Mouse (Mus musculus) activated CD4-positive, CD25-positive, alpha-beta regulatory T cell (primary cell): ENCODE measurements around the gene Zfp772. TPM values are rescaled to one million over a fixed set of nuclear protein-coding genes. Genes with fewer than 3 reads are reported as not detected.

Experiments
- polyA plus RNA-seq, 2 experiments: library from polyadenylated mRNA; unstranded; fragments of 100-300 nt; shearing (Covaris generic); gene quantifications; one replicate each; pipeline ENCODE4 v1.2.1; 2017

Zfp772 gene
- 1 to 10 TPM; 3.5 to 4.8 TPM for polyA plus RNA-seq

DNA sequence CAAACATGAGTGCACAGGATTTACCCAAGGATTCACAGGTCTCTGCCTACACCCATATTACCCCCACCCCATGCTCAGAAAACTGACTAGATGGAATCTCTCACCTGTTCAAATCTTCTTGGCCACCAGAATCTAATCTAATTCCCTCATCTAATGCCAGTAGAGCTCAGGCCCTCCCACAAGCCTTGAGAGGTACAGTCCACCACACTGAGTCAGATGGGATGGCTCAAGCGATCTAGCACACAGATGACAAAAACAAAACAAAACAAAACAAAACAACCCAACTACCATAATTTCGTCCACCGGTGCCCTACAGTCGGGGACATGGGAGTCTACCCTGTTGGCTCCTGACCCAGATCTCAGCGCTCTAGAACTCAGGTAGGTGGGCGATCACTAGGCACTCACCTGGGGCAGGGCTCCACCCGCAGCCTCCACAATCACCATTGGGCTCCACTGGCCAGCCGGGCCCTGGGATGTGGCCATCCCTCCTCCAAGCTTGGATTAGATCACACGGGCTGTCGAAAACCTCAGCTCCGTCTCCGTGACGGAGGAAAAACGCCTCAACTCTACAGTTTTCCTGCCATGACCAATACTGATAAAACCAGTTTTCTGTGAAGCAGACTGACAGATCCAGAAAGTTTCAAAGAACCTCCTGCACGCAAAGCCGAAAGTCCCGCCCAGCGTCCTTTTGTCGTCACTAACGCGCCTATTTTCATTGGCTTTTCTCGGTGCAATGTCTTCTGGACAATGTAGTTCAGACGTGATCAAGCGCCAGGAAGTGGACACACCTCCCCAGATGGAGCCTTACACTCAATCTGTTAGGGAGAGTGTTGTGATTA is at the start of gene Zfp772:
Gene Zfp772, minus strand, starts transcription at position 686 of the 839 bp plus-strand sequence.

DNA sequence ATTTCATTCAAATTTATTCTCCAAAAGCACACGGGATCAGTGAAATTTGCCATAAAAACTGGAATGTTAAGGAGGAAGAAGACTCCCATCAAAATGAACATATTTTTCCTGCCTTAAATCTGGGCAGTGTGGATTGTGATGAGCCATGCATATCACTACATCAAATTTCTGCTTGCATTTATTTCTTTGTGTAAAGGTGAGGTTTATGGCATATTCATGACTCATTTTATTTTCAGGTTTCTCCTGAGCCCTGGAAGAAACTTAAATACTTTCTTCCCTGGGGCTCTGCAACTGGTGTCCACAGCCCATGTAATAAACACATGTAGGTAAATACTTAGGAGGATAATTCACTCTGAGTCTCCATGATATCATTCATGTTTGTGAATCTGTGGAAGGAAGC is 37.4 kb upstream of the Zfp772 start, which contains the start of gene Vmn2r29:
Gene Vmn2r29, minus strand, starts transcription at position 101 of the 400 bp plus-strand sequence.

DNA sequence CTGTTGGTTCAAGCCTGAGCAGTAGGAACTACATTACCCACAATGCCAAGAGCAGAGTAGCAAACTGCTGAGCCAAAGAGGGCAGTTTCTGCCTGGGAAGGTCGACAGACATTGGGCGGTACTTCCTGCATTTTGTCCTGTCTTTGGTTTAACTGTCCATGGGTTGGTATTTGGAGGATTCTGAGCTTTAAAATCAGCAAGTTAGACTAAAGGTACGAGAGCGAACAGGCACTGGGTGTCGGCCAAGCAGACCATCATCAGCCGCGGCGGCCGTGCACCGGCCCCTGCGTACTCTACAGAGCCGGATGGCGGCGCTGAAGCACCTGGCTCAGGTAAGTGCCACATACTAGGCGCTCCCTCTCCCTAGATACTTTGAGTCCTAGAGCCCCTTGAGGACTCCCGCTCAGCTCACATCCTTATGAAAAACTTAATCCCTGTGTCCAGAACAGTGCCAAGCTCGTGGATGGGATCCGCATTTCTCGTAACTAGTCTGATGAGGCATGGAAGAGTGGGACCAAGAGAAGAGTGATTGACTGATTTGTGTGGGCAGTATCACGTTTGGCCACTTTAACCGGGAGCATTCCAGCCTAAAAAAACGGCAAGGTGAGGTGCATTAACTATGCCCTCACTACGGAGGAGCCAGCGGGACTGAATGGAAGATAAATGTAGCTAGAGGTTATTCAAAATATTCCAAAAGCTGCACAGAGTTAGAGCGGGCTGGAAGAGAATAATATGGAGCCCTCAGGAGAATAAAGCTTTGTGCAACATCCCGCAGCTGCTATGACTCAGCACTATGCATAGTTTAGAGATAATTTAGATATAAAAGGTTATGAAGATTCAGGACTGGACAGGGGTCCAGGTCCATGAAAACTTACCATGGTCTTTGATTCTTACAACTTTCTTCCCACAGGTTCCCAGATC is 38.3 kb downstream of the Zfp772 start, which contains the start of gene Zfp418:
Gene Zfp418, plus strand, starts transcription at position 104 of the 921 bp plus-strand sequence.

Other genes with a start within 250 kb of the Zfp772 start
- gene Aurkc, start 214.7 kb downstream of the Zfp772 start, polyA plus RNA-seq, result not detected
- 10 to 100 TPM; 22.0 to 30.9 TPM for gene Zfp954, start 88.5 kb downstream of the Zfp772 start, polyA plus RNA-seq
- gene Zfp773, start 73.2 kb downstream of the Zfp772 start, polyA plus RNA-seq, result 1 to 10 TPM; 5.1 to 6.2 TPM
- gene Zfp418, start 38.7 kb downstream of the Zfp772 start, polyA plus RNA-seq, result 1 to 10 TPM; 1.0 to 2.0 TPM
- gene Vmn2r29, start 37.3 kb upstream of the Zfp772 start, polyA plus RNA-seq, result under 1 TPM; 0.36 to 0.87 TPM
- under 1 TPM; 0.45 to 0.68 TPM for gene Gm45844, start 68.3 kb upstream of the Zfp772 start, polyA plus RNA-seq
- 10 to 100 TPM; 65.3 to 66.1 TPM for gene Clcn4, start 90.9 kb upstream of the Zfp772 start, polyA plus RNA-seq
- not detected for gene Vmn2r30, start 127.6 kb upstream of the Zfp772 start, polyA plus RNA-seq
- not detected for gene Gm45783, start 164.6 kb upstream of the Zfp772 start, polyA plus RNA-seq
- under 1 TPM; 0.08 to 0.31 TPM for gene Vmn2r31, start 189.7 kb upstream of the Zfp772 start, polyA plus RNA-seq